Mouse (Mus musculus) gastrocnemius, postnatal 14 days (tissue): ENCODE measurements around the gene Adgrb3. TPM values are rescaled to one million over a fixed set of nuclear protein-coding genes. Genes with fewer than 3 reads are reported as not detected.
"Not testable (repeated sequence)": the region's sequence is repeated elsewhere in the genome, so short reads cannot be mapped to it uniquely, and the experiment has no call there.

ENCODE experiments used
- DNase-seq: peaks from one replicate; pipeline ENCODE4 v3.0.0; 2021; ENCODE audit warnings: mixed read lengths
- intact Hi-C: fragments of 180-260 bp; cut with DNase I; formaldehyde crosslinking; loops from one replicate; pipeline ENCODE4 v1.15.1; 2025; ENCODE audit warnings: low total_unique reads
- total RNA-seq, 2 experiments: library from RNA; stranded (reverse); gene quantifications; 2 replicates each; pipeline ENCODE4 v1.2.3; 2021

The Adgrb3 gene
- total RNA-seq, 2 experiments from 2014 or later, result 0.13 to 0.18 TPM

- DNase-seq, result no peak
- intact Hi-C loops, result no loop called here
Observed at GRCm38 (mm10) chr1:25568096-25568495, 261.4 kb downstream of the Adgrb3 start.

- DNase-seq, result no peak
- intact Hi-C loops, result no loop called here
Observed at GRCm38 (mm10) chr1:25546072-25546471, 283.4 kb downstream of the Adgrb3 start.

GRCm38 (mm10) chr1:25543915-25544314 lies 285.6 kb downstream of the Adgrb3 start:
- intact Hi-C loops, result no loop called here
- no peak for DNase-seq

GRCm38 (mm10) chr1:25542891-25543290 lies 286.6 kb downstream of the Adgrb3 start:
- intact Hi-C loops, result no loop called here

GRCm38 (mm10) chr1:25526976-25527375 lies 302.5 kb downstream of the Adgrb3 start:
- DNase-seq, result no peak
- intact Hi-C loops, result no loop called here

More at GRCm38 (mm10) chr1:25542891-25543290, 286.6 kb downstream of the Adgrb3 start:
- DNase-seq, result no peak

GRCm38 (mm10) chr1:25510321-25511055 lies 319.0 kb downstream of the Adgrb3 start:
- DNase-seq, result no peak
- intact Hi-C loops, result no loop called here

GRCm38 (mm10) chr1:25504313-25504712 lies 325.2 kb downstream of the Adgrb3 start:
- intact Hi-C loops, result no loop called here
- no peak for DNase-seq

GRCm38 (mm10) chr1:25503524-25503923 lies 326.0 kb downstream of the Adgrb3 start:
- intact Hi-C loops, result no loop called here
- no peak for DNase-seq

GRCm38 (mm10) chr1:25495202-25495914 lies 334.1 kb downstream of the Adgrb3 start:
- intact Hi-C loops, result no loop called here
- no peak for DNase-seq

- DNase-seq, result no peak
- intact Hi-C loops, result no loop called here
Observed at GRCm38 (mm10) chr1:25491503-25491902, 338.0 kb downstream of the Adgrb3 start.

- DNase-seq, result no peak
- intact Hi-C loops, result no loop called here
Observed at GRCm38 (mm10) chr1:25490174-25490573, 339.3 kb downstream of the Adgrb3 start.

- intact Hi-C loops, result no loop called here
- DNase-seq, result no peak
Observed at GRCm38 (mm10) chr1:25475699-25476098, 353.8 kb downstream of the Adgrb3 start.

- intact Hi-C loops, result no loop called here
- no peak for DNase-seq
Observed at GRCm38 (mm10) chr1:25474469-25474868, 355.0 kb downstream of the Adgrb3 start.

- DNase-seq, intact Hi-C loops: not testable (repeated sequence)
Observed at GRCm38 (mm10) chr1:25471612-25472011, 357.9 kb downstream of the Adgrb3 start.

- no peak for DNase-seq
- intact Hi-C loops, result no loop called here
Observed at GRCm38 (mm10) chr1:25462612-25463011, 366.9 kb downstream of the Adgrb3 start.

- DNase-seq, result no peak
- intact Hi-C loops, result no loop called here
Observed at GRCm38 (mm10) chr1:25435506-25435905, 394.0 kb downstream of the Adgrb3 start.

GRCm38 (mm10) chr1:25430219-25430862 lies 399.2 kb downstream of the Adgrb3 start:
- intact Hi-C loops, result no loop called here
- no peak for DNase-seq

GRCm38 (mm10) chr1:25420701-25421100 lies 408.8 kb downstream of the Adgrb3 start:
- no peak for DNase-seq
- intact Hi-C loops, result no loop called here

GRCm38 (mm10) chr1:25419378-25419777 lies 410.1 kb downstream of the Adgrb3 start:
- DNase-seq, result no peak
- intact Hi-C loops, result no loop called here

GRCm38 (mm10) chr1:25415084-25415483 lies 414.4 kb downstream of the Adgrb3 start:
- intact Hi-C loops, result no loop called here
- DNase-seq, result no peak
